Mouse (Mus musculus) hindbrain, embryonic 14.5 days (tissue): Measurements from ENCODE around the gene Ifitm5. TPM values are rescaled to one million over a fixed set of nuclear protein-coding genes. Genes with fewer than 3 reads are reported as not detected.

Experiments
- ATAC-seq: fragments of 200-750 bp; cut with Nextera tagmentation; 2 replicates; pipeline ENCODE4 v1.8.0; 2017; ENCODE audit warnings: moderate number of reproducible peaks, mild to moderate bottlenecking, moderate TSS enrichment, moderate library complexity; ENCODE audit not compliant: low FRiP score
- DNase-seq: peaks from one replicate; pipeline ENCODE4 v3.0.0-alpha.2; 2015; ENCODE audit warnings: low spot score
- H3K27ac ChIP-seq: fragments of 300-500 bp; sonication (generic); 2 replicates; pipeline ENCODE4 v1.5.1; 2014; ENCODE audit warnings: mild to moderate bottlenecking, moderate library complexity
- H3K27me3 ChIP-seq: fragments of 300-500 bp; sonication (generic); 2 replicates; pipeline ENCODE4 v1.6.1; 2014; ENCODE audit warnings: mild to moderate bottlenecking, low read length, mixed read lengths; ENCODE audit not compliant: control insufficient read depth, insufficient read depth
- H3K36me3 ChIP-seq: fragments of 300-500 bp; sonication (generic); replicated peaks from 2 replicates; pipeline ENCODE4 v1.6.1; 2014; ENCODE audit not compliant: control insufficient read depth, insufficient read depth
- H3K4me1 ChIP-seq: fragments of 300-500 bp; sonication (generic); replicated peaks from 2 replicates; pipeline ENCODE4 v1.6.1; 2014; ENCODE audit warnings: antibody characterized with exemption, low read length, mixed read lengths; ENCODE audit not compliant: control insufficient read depth, insufficient read depth
- H3K4me2 ChIP-seq: fragments of 300-500 bp; sonication (generic); replicated peaks from 2 replicates; pipeline ENCODE4 v1.6.1; 2014; ENCODE audit warnings: mild to moderate bottlenecking, moderate library complexity
- H3K4me3 ChIP-seq: fragments of 300-500 bp; sonication (generic); replicated peaks from 2 replicates; pipeline ENCODE4 v1.5.1; 2014; ENCODE audit warnings: mild to moderate bottlenecking, low read length
- H3K9ac ChIP-seq: fragments of 300-500 bp; sonication (generic); 2 replicates; pipeline ENCODE4 v1.6.1; 2014
- H3K9me3 ChIP-seq: fragments of 300-500 bp; sonication (generic); 2 replicates; pipeline ENCODE4 v1.6.1; 2016; ENCODE audit warnings: low read length; ENCODE audit not compliant: control insufficient read depth
- WGBS: fragments of 180-500 bp; shearing (Covaris S2); extraction: QIAGEN DNeasy Blood & Tissue Kit; methylation state at CpG from one replicate; pipeline ENCODE4 v1.1.7; 2014; 5-methylcytosine and 5-hydroxymethylcytosine counted together
- polyA plus RNA-seq: library from polyadenylated mRNA; unstranded; fragments of >200 nt; fragmentation: Nextera tagmentation; extraction: Ambion mirVana; gene quantifications from 2 replicates; pipeline ENCODE4 v1.2.1, GENCODE M21; 2014

Gene Ifitm5
- polyA plus RNA-seq, 1 experiment from 2014 or later = 0.55 TPM

GRCm38 (mm10) chr7:140938436-140938835 lies 11.7 kb downstream of the Ifitm5 start:
- Histone ChIP-seq H3K36me3 (no peaks in the 10 kb centered on the region), H3K4me2 (no peak overlapping the region), H3K4me3 (no peak overlapping the region), H3K9me3 (no peaks in the 10 kb centered on the region), H3K9ac (no peak overlapping the region), H3K27me3 (0 out of 2 replicates have a peak, but pooled peaks cover 2% of the 10 kb centered on the region), H3K4me1 (peaks cover 16% of the 10 kb centered on the region; the same call in 1 of the 2 replicates), H3K27ac (no peak overlapping the region)
- DNase-seq = no peak
- ATAC-seq = no peak
- 45% methylated on average over 3 of the region's 3 CpGs for WGBS

GRCm38 (mm10) chr7:140927181-140927580 lies 22.9 kb downstream of the Ifitm5 start:
- WGBS = 89% methylated on average over 6 of the region's 6 CpGs
- Histone ChIP-seq H3K27ac (no peak overlapping the region), H3K36me3 (no peaks in the 10 kb centered on the region), H3K27me3 (peaks cover 32% of the 10 kb centered on the region), H3K4me3 (no peak overlapping the region), H3K4me1 (peaks cover 9% of the 10 kb centered on the region; the same call in 1 of the 2 replicates), H3K4me2 (no peak overlapping the region), H3K9me3 (no peaks in the 10 kb centered on the region), H3K9ac (no peak overlapping the region)
- DNase-seq (no peak), ATAC-seq (no peak)

- peak overlapping the region; percentile 47 for H3K9ac ChIP-seq
- ATAC-seq (no peak), DNase-seq (peak; percentile 40)
- peaks cover 11% of the 10 kb centered on the region; the same call in 1 of the 2 replicates for H3K4me1 ChIP-seq
- H3K4me3 ChIP-seq = peak overlapping the region; percentile 40
- H3K36me3 ChIP-seq = no peaks in the 10 kb centered on the region
- no peaks in the 10 kb centered on the region for H3K9me3 ChIP-seq
- H3K27ac ChIP-seq = no peak overlapping the region
- 22% methylated on average over 30 of the region's 30 CpGs for WGBS
- H3K27me3 ChIP-seq = peaks cover 66% of the 10 kb centered on the region
- H3K4me2 ChIP-seq = peak overlapping the region; percentile 75
These were observed 26.9 kb downstream of the Ifitm5 start for GRCm38 (mm10) chr7:140923070-140923775.

- H3K4me2 ChIP-seq = peak overlapping the region; percentile 75
- ATAC-seq = no peak; the same call in 1 of the 2 replicates
- no peaks in the 10 kb centered on the region for H3K36me3 ChIP-seq
- peak; percentile 26 for DNase-seq
- H3K27ac ChIP-seq = no peak overlapping the region
- peaks cover 11% of the 10 kb centered on the region; the same call in 1 of the 2 replicates for H3K4me1 ChIP-seq
- under 1% methylated on average over 49 of the region's 49 CpGs for WGBS
- H3K4me3 ChIP-seq = peak overlapping the region; percentile 40
- no peaks in the 10 kb centered on the region for H3K9me3 ChIP-seq
- H3K27me3 ChIP-seq = peaks cover 66% of the 10 kb centered on the region
- peak overlapping the region; percentile 47 for H3K9ac ChIP-seq
These were observed 27.6 kb downstream of the Ifitm5 start for GRCm38 (mm10) chr7:140922398-140923069.

GRCm38 (mm10) chr7:140921225-140921975 lies 28.7 kb downstream of the Ifitm5 start:
- 27% methylated on average over 22 of the region's 22 CpGs for WGBS
- DNase-seq (no peak), ATAC-seq (no peak)
- 0 out of 2 replicates have a peak overlapping the region, but pooled peaks have one; percentile 40 for H3K4me3 ChIP-seq
- no peaks in the 10 kb centered on the region for H3K36me3 ChIP-seq
- no peak overlapping the region for H3K9ac ChIP-seq
- peaks cover 66% of the 10 kb centered on the region for H3K27me3 ChIP-seq
- H3K4me1 ChIP-seq = peaks cover 11% of the 10 kb centered on the region; the same call in 1 of the 2 replicates
- no peak overlapping the region for H3K4me2 ChIP-seq
- H3K27ac ChIP-seq = no peak overlapping the region
- no peaks in the 10 kb centered on the region for H3K9me3 ChIP-seq

- H3K9me3 ChIP-seq = no peaks in the 10 kb centered on the region
- peaks cover 11% of the 10 kb centered on the region; the same call in 1 of the 2 replicates for H3K4me1 ChIP-seq
- peaks cover 66% of the 10 kb centered on the region for H3K27me3 ChIP-seq
- no peak within 1 kb of the TSS for H3K4me3 ChIP-seq
- 80% methylated on average over 8 of the region's 8 CpGs for WGBS
- DNase-seq (no peak), ATAC-seq (no peak)
- no peaks in the 10 kb centered on the region for H3K36me3 ChIP-seq
- H3K9ac ChIP-seq = no peak within 1 kb of the TSS
- H3K4me2 ChIP-seq = no peak within 1 kb of the TSS
- no peak within 1 kb of the TSS for H3K27ac ChIP-seq
These were observed 29.6 kb downstream of the Ifitm5 start, which contains the start of gene Nlrp6 for GRCm38 (mm10) chr7:140920418-140921029. Gene Nlrp6 (plus strand): TSS chr7:140920902.

- Histone ChIP-seq H3K27me3 (peaks cover 61% of the 10 kb centered on the region), H3K27ac (no peak overlapping the region), H3K9ac (no peak overlapping the region), H3K4me1 (peaks cover 11% of the 10 kb centered on the region; the same call in 1 of the 2 replicates), H3K9me3 (no peaks in the 10 kb centered on the region), H3K4me3 (no peak overlapping the region), H3K36me3 (no peaks in the 10 kb centered on the region), H3K4me2 (no peak overlapping the region)
- WGBS = 81% methylated on average over 4 of the region's 4 CpGs
- no peak for DNase-seq
- no peak for ATAC-seq
These were observed 30.2 kb downstream of the Ifitm5 start for GRCm38 (mm10) chr7:140919911-140920310.

GRCm38 (mm10) chr7:140914031-140914690 lies 35.9 kb downstream of the Ifitm5 start:
- Histone ChIP-seq H3K9ac (no peak overlapping the region), H3K9me3 (no peaks in the 10 kb centered on the region), H3K4me1 (no peaks in the 10 kb centered on the region), H3K27ac (no peak overlapping the region), H3K4me3 (no peak overlapping the region), H3K36me3 (no peaks in the 10 kb centered on the region), H3K27me3 (0 out of 2 replicates have a peak, but pooled peaks cover 3% of the 10 kb centered on the region), H3K4me2 (no peak overlapping the region)
- no peak for ATAC-seq
- 90% methylated on average over 8 of the region's 8 CpGs for WGBS
- no peak for DNase-seq
